Mouse (Mus musculus) ES-E14 (cell line): Measurements from ENCODE around the gene Olfr721-ps1.

Source experiments
- HCFC1 ChIP-seq: IDR thresholded peaks from 2 replicates; pipeline ENCODE4 v1.6.1; 2012; ENCODE audit warnings: low read length, inconsistent platforms, borderline replicate concordance; ENCODE audit not compliant: insufficient read depth
- MAFK ChIP-seq: IDR thresholded peaks from 2 replicates; pipeline ENCODE4 v1.6.1; 2014; ENCODE audit warnings: mild to moderate bottlenecking, low read depth, low read length, inconsistent platforms; ENCODE audit not compliant: insufficient read depth
- ZC3H11A ChIP-seq: IDR thresholded peaks from 2 replicates; pipeline ENCODE4 v1.6.1; 2012; ENCODE audit warnings: low read depth, mild to moderate bottlenecking, inconsistent platforms, low read length, borderline replicate concordance
- ZNF384 ChIP-seq: IDR thresholded peaks from 2 replicates; pipeline ENCODE4 v1.6.1; 2012; ENCODE audit warnings: low read depth, low read length, inconsistent platforms

DNA sequence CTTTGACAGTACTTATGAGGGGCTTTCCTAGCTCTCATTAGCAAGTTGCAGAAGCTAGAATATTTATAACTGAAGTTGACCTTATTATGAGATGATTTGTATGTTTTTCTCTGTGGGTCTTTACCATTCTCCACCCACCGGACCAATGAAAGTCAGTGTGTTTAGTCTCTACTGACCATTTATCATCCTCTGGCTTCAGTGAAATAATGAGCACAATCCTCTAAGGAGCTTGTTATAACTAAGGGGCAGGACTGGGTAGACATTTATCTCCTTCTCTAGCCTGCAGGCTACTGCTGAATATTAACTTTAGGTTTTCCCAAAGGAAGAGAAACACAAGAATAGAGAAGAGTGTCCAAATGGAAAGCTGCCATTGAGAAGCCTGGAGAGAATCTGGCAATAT is 5.6 kb upstream of the Olfr721-ps1 start:
- TF ChIP-seq HCFC1, result no peak
- TF ChIP-seq ZNF384, result no peak
- TF ChIP-seq MAFK, result no peak
- TF ChIP-seq ZC3H11A, result no peak
